Mouse (Mus musculus) heart, adult 10 weeks (tissue): ENCODE results near the gene P2rx5. TPM values are rescaled to one million over a fixed set of nuclear protein-coding genes. Genes with fewer than 3 reads are reported as not detected.

Experiments used
- polyA plus RNA-seq: library from polyadenylated mRNA; stranded (reverse); fragments of 350-450 nt; fragmentation: Illumina TruSeq; extraction: RNeasy Lipid Tissue Mini Kit (QIAGEN cat#74804); gene quantifications from one replicate; pipeline ENCODE4 v1.2.3, GENCODE M21; 2014; ENCODE audit warnings: low read depth, low replicate concordance

Gene P2rx5
- 15.8 TPM for polyA plus RNA-seq

DNA sequence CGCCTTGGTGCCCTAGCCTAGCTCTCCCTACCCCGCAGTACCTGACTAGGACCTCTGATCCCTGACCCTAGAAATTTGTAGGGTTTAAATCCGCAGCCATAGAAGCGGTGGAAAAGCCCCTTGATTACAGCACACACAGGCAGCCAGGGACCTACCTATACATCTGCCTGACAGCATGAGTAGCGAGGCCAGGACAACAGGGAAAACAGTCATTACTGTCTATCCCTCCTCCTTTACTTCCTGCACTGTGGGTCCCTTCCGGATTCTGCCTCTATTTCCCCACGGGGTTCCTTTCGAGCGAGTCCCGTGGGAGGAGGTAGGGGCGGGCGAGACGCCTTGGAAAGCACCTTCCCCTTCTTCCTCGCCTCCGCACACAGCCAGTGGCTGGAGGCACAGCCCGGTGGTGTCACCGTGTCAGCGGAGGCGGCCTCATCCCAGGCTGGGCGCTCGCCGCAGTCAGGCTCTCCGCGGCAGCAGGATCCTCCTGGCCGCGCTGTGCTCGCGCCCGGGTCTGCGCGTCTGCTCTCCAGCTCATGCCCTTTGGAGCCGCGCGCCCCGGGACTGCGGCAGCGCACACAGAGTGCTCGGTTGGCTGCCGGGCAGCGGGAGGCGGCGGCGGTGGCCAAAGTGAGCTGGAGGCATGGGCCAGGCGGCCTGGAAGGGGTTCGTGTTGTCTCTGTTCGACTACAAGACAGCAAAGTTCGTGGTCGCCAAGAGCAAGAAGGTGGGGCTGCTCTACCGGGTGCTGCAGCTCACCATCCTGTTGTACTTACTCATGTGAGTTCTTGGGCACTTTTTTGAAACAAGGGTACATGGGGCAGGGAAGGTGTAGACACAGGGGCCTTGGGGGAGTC is at the start of gene P2rx5:
Gene P2rx5, plus strand, starts transcription at position 465 of the 854 bp plus-strand sequence.

GRCm38 (mm10) chr11:73137591-73138501 is 22.4 kb upstream of the P2rx5 start, which contains the start of gene Haspin:
Gene Haspin (minus strand): TSS chr11:73138294.

GRCm38 (mm10) chr11:73176608-73177508 is 16.6 kb downstream of the P2rx5 start, which contains the start of the genes Emc6 and Tax1bp3:
Gene Emc6 (minus strand): TSS chr11:73177037.
Gene Tax1bp3 (plus strand): TSS chr11:73177083.

DNA sequence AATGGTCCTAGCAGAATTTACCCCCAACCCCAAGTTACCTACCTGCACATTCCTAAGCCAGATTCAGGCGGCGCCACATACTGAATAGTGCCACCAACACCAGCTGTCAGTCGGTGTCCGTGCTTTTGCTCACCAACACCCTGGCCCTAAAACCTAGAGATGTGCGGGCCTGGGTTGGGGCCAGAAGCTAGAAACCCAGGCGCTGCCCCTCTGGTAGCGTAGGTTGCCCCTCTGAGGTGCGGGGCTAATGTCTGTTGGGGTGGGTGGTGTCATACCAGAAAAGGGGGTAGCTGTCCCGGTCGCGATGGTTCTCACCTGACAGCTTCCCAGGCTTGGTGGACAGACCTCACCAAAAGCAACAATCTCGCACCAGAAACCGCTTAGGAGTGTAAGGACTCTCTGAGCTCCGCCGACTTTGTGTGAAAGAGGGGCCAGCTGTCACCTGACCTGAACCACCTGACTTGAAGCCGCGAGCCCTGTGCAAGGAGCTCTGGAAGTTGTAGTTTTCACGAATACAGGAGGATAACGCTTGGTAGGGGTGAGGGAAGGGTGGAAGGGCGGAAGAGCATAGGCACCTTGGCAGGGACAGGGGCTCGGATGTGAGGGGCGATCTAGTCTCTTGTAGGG is 38.5 kb downstream of the P2rx5 start, which contains the start of gene Ctns:
Gene Ctns, minus strand, starts transcription at position 440 of the 627 bp plus-strand sequence.

GRCm38 (mm10) chr11:73199230-73199712 is 39.0 kb downstream of the P2rx5 start, which contains the start of gene Shpk:
Gene Shpk (plus strand): TSS chr11:73199460.

Other genes starting within 250 kb of the P2rx5 start
- 9.7 TPM for gene Atp2a3, start 199.3 kb upstream of the P2rx5 start, polyA plus RNA-seq
- gene P2rx1, start 161.3 kb upstream of the P2rx5 start, polyA plus RNA-seq, result 0.26 TPM
- gene Camkk1, start 141.4 kb upstream of the P2rx5 start, polyA plus RNA-seq, result 1.5 TPM
- 4.4 TPM for gene Ncbp3, start 112.6 kb upstream of the P2rx5 start, polyA plus RNA-seq
- gene Itgae, start 69.8 kb upstream of the P2rx5 start, polyA plus RNA-seq, result not detected
- 0.16 TPM for gene Haspin, start 22.1 kb upstream of the P2rx5 start, polyA plus RNA-seq
- 60.5 TPM for gene Emc6, start 16.6 kb downstream of the P2rx5 start, polyA plus RNA-seq
- gene Tax1bp3, start 16.7 kb downstream of the P2rx5 start, polyA plus RNA-seq, result 50.8 TPM
- 10.9 TPM for gene Ctns, start 38.6 kb downstream of the P2rx5 start, polyA plus RNA-seq
- 1.7 TPM for gene Shpk, start 39.0 kb downstream of the P2rx5 start, polyA plus RNA-seq
- 0.37 TPM for gene Trpv1, start 73.9 kb downstream of the P2rx5 start, polyA plus RNA-seq
- gene Trpv3, start 107.0 kb downstream of the P2rx5 start, polyA plus RNA-seq, result 0.13 TPM
- gene Aspa, start 169.2 kb downstream of the P2rx5 start, polyA plus RNA-seq, result 5.5 TPM
- not detected for gene Gm49340, start 169.3 kb downstream of the P2rx5 start, polyA plus RNA-seq
- not detected for gene Spata22, start 169.3 kb downstream of the P2rx5 start, polyA plus RNA-seq
- not detected for gene Olfr20, start 190.4 kb downstream of the P2rx5 start, polyA plus RNA-seq
- gene Olfr376, start 210.8 kb downstream of the P2rx5 start, polyA plus RNA-seq, result not detected
- gene Olfr1, start 239.2 kb downstream of the P2rx5 start, polyA plus RNA-seq, result not detected